Mouse (Mus musculus): ENCODE measurements around the gene Usp20.

- TF ChIP-seq CTCF (IDR thresholded peaks at IDR 0.05) (no peak), EP300 (IDR thresholded peaks at IDR 0.05; ENCODE audit: insufficient read depth, low read depth, low read length) (no peak), POLR2A (IDR thresholded peaks at IDR 0.05; ENCODE audit: insufficient read depth, low read depth, low read length) (no peak)
Observed at GRCm38 (mm10) chr2:30985111-30986020, 3.3 kb downstream of the Usp20 start.
